Mouse (Mus musculus): Measurements from ENCODE around the gene Hnrnph1. TPM values are rescaled to one million over a fixed set of nuclear protein-coding genes. Genes with fewer than 3 reads are reported as not detected.

The Hnrnph1 gene
- polyA plus RNA-seq, 1 experiment from 2014 or later: 386 TPM

GRCm38 (mm10) chr11:50431134-50432068, 54.6 kb downstream of the Hnrnph1 start:
- WGBS: 31% methylated on average over 32 of the region's 32 CpGs
- peak overlapping the region; percentile 87 for H3K4me3 ChIP-seq (ENCODE audit: low read depth, low read length)
- ATAC-seq (ENCODE audit: low read depth): 0 out of 2 replicates have a peak, but pooled peaks have one; percentile 16
- H3K4me1 ChIP-seq (ENCODE audit: control insufficient read depth, insufficient read depth, low read length): peaks cover 13% of the 10 kb centered on the region
- H3K36me3 ChIP-seq (ENCODE audit: control insufficient read depth, insufficient read depth, low read length): no peaks in the 10 kb centered on the region
- H3K4me2 ChIP-seq (ENCODE audit: low read depth, low read length): peak overlapping the region; percentile 76
- peak overlapping the region; percentile 94 for H3K9ac ChIP-seq (ENCODE audit: low read depth, low read length)
- H3K27ac ChIP-seq (replicated peaks; ENCODE audit: low read depth, low read length): peak overlapping the region; percentile 94
- no peaks in the 10 kb centered on the region for H3K27me3 ChIP-seq (replicated peaks; ENCODE audit: control insufficient read depth, insufficient read depth, low read length)
- no peaks in the 10 kb centered on the region for H3K9me3 ChIP-seq (ENCODE audit: control insufficient read depth, low read length)
- DNase-seq (ENCODE audit: low spot score): no peak

GRCm38 (mm10) chr11:50432069-50432440, 55.3 kb downstream of the Hnrnph1 start:
- Histone ChIP-seq H3K36me3 (ENCODE audit: control insufficient read depth, insufficient read depth, low read length) (no peaks in the 10 kb centered on the region), H3K4me2 (ENCODE audit: low read depth, low read length) (no peak overlapping the region), H3K9me3 (ENCODE audit: control insufficient read depth, low read length) (no peaks in the 10 kb centered on the region), H3K27me3 (replicated peaks; ENCODE audit: control insufficient read depth, insufficient read depth, low read length) (no peaks in the 10 kb centered on the region), H3K9ac (ENCODE audit: low read depth, low read length) (no peak overlapping the region), H3K4me1 (ENCODE audit: control insufficient read depth, insufficient read depth, low read length) (peaks cover 13% of the 10 kb centered on the region), H3K27ac (replicated peaks; ENCODE audit: low read depth, low read length) (no peak overlapping the region), H3K4me3 (ENCODE audit: low read depth, low read length) (no peak overlapping the region)
- no peak for ATAC-seq (ENCODE audit: low read depth)
- no peak for DNase-seq (ENCODE audit: low spot score)
- WGBS: 79% methylated on average over 3 of the region's 3 CpGs

GRCm38 (mm10) chr11:50432896-50433295, 56.1 kb downstream of the Hnrnph1 start:
- Histone ChIP-seq H3K9ac (ENCODE audit: low read depth, low read length) (no peak overlapping the region), H3K4me3 (ENCODE audit: low read depth, low read length) (no peak overlapping the region), H3K9me3 (ENCODE audit: control insufficient read depth, low read length) (no peaks in the 10 kb centered on the region), H3K36me3 (ENCODE audit: control insufficient read depth, insufficient read depth, low read length) (no peaks in the 10 kb centered on the region), H3K4me2 (ENCODE audit: low read depth, low read length) (no peak overlapping the region), H3K4me1 (ENCODE audit: control insufficient read depth, insufficient read depth, low read length) (peaks cover 13% of the 10 kb centered on the region), H3K27me3 (replicated peaks; ENCODE audit: control insufficient read depth, insufficient read depth, low read length) (no peaks in the 10 kb centered on the region), H3K27ac (replicated peaks; ENCODE audit: low read depth, low read length) (no peak overlapping the region)
- DNase-seq (ENCODE audit: low spot score) (no peak), ATAC-seq (ENCODE audit: low read depth) (no peak)
- WGBS: 87% methylated on average over 5 of the region's 5 CpGs

MicroRNAs encoded within 50 kb of the gene (microRNA counts, 519-probe panel; counts per million panel counts)
- 2,485 counts per million, percentile 47 among the panel's probes with 10 or more counts for microRNA mmu-miR-804

Small RNAs within 50 kb of the gene (microRNA-seq; reads per million reads assigned to microRNA genes)
- gene Mir804 (ENCODE audit: borderline number of aligned reads): not detected

Other genes starting within 250 kb of the Hnrnph1 start
- 40.1 and 44.0 TPM in 2 replicates for gene Tbc1d9b, start 245.6 kb upstream of the Hnrnph1 start, polyA plus RNA-seq (2014; fragmentation: Nextera tagmentation; extraction: Ambion mirVana)
- gene Mrnip, start 202.5 kb upstream of the Hnrnph1 start, polyA plus RNA-seq (2014; fragmentation: Nextera tagmentation; extraction: Ambion mirVana): 17.7 and 19.8 TPM in 2 replicates
- 239 and 247 TPM in 2 replicates for gene Sqstm1, start 166.2 kb upstream of the Hnrnph1 start, polyA plus RNA-seq (2014; fragmentation: Nextera tagmentation; extraction: Ambion mirVana)
- gene Mgat4b, start 166.1 kb upstream of the Hnrnph1 start, polyA plus RNA-seq (2014; fragmentation: Nextera tagmentation; extraction: Ambion mirVana): 22.5 and 22.6 TPM in 2 replicates
- 3.7 and 5.2 TPM in 2 replicates for gene Ltc4s, start 138.4 kb upstream of the Hnrnph1 start, polyA plus RNA-seq (2014; fragmentation: Nextera tagmentation; extraction: Ambion mirVana)
- 10.0 and 10.7 TPM in 2 replicates for gene Maml1, start 84.7 kb upstream of the Hnrnph1 start, polyA plus RNA-seq (2014; fragmentation: Nextera tagmentation; extraction: Ambion mirVana)
- 258 and 271 TPM in 2 replicates for gene Canx, start 51.3 kb upstream of the Hnrnph1 start, polyA plus RNA-seq (2014; fragmentation: Nextera tagmentation; extraction: Ambion mirVana)
- 0.35 TPM in 1 of 2 replicates, not detected in the other for gene Cby3, start 22.5 kb upstream of the Hnrnph1 start, polyA plus RNA-seq (2014; fragmentation: Nextera tagmentation; extraction: Ambion mirVana)
- 22.2 and 23.1 TPM in 2 replicates for gene Rufy1, start 54.1 kb downstream of the Hnrnph1 start, polyA plus RNA-seq (2014; fragmentation: Nextera tagmentation; extraction: Ambion mirVana)
- 24.6 and 25.7 TPM in 2 replicates for gene Adamts2, start 225.1 kb downstream of the Hnrnph1 start, polyA plus RNA-seq (2014; fragmentation: Nextera tagmentation; extraction: Ambion mirVana)

Data from embryonic facial prominence, embryonic 14.5 days (tissue).